Mouse (Mus musculus): ENCODE measurements around the gene Boc. TPM values are rescaled to one million over a fixed set of nuclear protein-coding genes. Genes with fewer than 3 reads are reported as not detected.

Gene Boc
- polyA plus RNA-seq, 1 experiment from 2014 or later, result 7.8 TPM

DNA sequence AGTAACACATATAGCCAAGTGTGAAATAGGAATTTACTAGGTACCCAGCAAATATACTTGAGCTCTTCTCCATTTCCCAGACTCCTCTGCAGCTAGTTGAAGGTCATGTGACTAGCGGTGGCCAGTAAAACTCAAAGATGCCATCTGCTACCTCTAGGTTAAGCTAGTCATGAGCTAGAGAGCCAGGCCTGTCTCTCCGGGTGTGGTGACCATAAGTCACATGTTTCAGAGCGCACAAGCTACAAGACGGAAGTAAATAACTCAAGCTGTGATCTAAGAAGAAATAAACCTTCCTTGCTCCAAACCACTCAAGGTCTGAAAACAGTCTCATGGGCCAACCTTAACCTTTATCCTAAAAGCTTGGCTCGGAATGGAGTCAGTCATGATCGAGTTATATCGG, 29.7 kb downstream of the Boc start:
- Histone ChIP-seq H3K27ac (ENCODE audit: low read depth, low read length) (no peak overlapping the region), H3K4me1 (ENCODE audit: control insufficient read depth, insufficient read depth, low read length) (peaks cover 38% of the 10 kb centered on the region), H3K4me2 (ENCODE audit: low read depth, low read length) (no peak overlapping the region), H3K27me3 (ENCODE audit: control insufficient read depth, insufficient read depth, low read length) (no peaks in the 10 kb centered on the region), H3K4me3 (ENCODE audit: low read depth, low read length) (no peak overlapping the region), H3K9ac (replicated peaks; ENCODE audit: low read depth, low read length) (no peak overlapping the region), H3K36me3 (ENCODE audit: control insufficient read depth, insufficient read depth, low read length) (no peaks in the 10 kb centered on the region), H3K9me3 (ENCODE audit: control insufficient read depth, low read length) (no peaks in the 10 kb centered on the region)
- ATAC-seq (ENCODE audit: low read depth), result no peak
- WGBS, result 87% methylated on average over 7 of the region's 7 CpGs

DNA sequence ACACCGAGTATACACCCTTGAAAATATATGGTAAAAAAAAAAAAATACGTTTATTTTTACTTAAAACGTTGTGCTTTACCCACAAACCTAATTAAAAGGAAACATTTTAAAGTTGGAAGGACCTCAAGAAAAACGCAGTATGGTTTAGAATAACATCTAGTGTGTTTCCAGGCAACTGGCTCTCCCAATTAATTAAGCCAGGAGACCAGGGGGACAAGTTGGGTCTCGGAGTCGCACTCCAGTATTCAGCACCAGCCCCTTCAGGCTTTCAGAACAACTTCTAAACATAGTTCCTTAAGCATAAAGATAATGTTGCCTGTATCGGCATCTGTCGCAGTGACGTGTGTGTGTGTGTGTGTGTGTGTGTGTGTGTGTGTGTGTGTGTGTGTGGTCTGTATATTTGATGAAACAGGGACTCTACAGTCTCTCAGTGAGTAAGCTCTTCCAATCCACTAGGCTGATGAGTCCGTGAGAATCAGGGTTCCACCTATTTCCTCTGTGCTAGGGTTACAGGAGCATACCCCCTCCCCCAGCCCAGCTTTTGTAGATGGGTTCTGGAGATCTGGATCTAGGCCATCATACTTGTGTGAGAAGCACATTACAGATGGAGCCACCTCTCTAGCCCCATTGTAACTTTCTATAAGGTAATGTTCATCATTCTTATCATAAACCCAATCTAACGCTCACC, 31.3 kb downstream of the Boc start:
- Histone ChIP-seq H3K4me2 (ENCODE audit: low read depth, low read length) (no peak overlapping the region), H3K4me1 (ENCODE audit: control insufficient read depth, insufficient read depth, low read length) (peaks cover 29% of the 10 kb centered on the region), H3K9ac (replicated peaks; ENCODE audit: low read depth, low read length) (no peak overlapping the region), H3K27me3 (ENCODE audit: control insufficient read depth, insufficient read depth, low read length) (no peaks in the 10 kb centered on the region), H3K9me3 (ENCODE audit: control insufficient read depth, low read length) (no peaks in the 10 kb centered on the region), H3K4me3 (ENCODE audit: low read depth, low read length) (no peak overlapping the region), H3K36me3 (ENCODE audit: control insufficient read depth, insufficient read depth, low read length) (no peaks in the 10 kb centered on the region), H3K27ac (ENCODE audit: low read depth, low read length) (no peak overlapping the region)
- WGBS, result 47% methylated on average over 11 of the region's 11 CpGs
- ATAC-seq (ENCODE audit: low read depth), result no peak

GRCm38 (mm10) chr16:44526689-44527088, 32.0 kb downstream of the Boc start:
- ATAC-seq (ENCODE audit: low read depth), result no peak
- Histone ChIP-seq H3K9me3 (ENCODE audit: control insufficient read depth, low read length) (no peaks in the 10 kb centered on the region), H3K27me3 (ENCODE audit: control insufficient read depth, insufficient read depth, low read length) (no peaks in the 10 kb centered on the region), H3K4me3 (ENCODE audit: low read depth, low read length) (no peak overlapping the region), H3K4me1 (ENCODE audit: control insufficient read depth, insufficient read depth, low read length) (peaks cover 29% of the 10 kb centered on the region), H3K36me3 (ENCODE audit: control insufficient read depth, insufficient read depth, low read length) (no peaks in the 10 kb centered on the region), H3K27ac (ENCODE audit: low read depth, low read length) (peak overlapping the region; percentile 4; the same call in 1 of the 2 replicates), H3K4me2 (ENCODE audit: low read depth, low read length) (peak overlapping the region; percentile 23), H3K9ac (replicated peaks; ENCODE audit: low read depth, low read length) (no peak overlapping the region)
- 7% methylated on average over 12 of the region's 12 CpGs for WGBS

GRCm38 (mm10) chr16:44526044-44526443, 32.7 kb downstream of the Boc start:
- Histone ChIP-seq H3K4me2 (ENCODE audit: low read depth, low read length) (no peak overlapping the region), H3K36me3 (ENCODE audit: control insufficient read depth, insufficient read depth, low read length) (no peaks in the 10 kb centered on the region), H3K4me3 (ENCODE audit: low read depth, low read length) (no peak overlapping the region), H3K9ac (replicated peaks; ENCODE audit: low read depth, low read length) (no peak overlapping the region), H3K4me1 (ENCODE audit: control insufficient read depth, insufficient read depth, low read length) (peaks cover 23% of the 10 kb centered on the region), H3K9me3 (ENCODE audit: control insufficient read depth, low read length) (no peaks in the 10 kb centered on the region), H3K27me3 (ENCODE audit: control insufficient read depth, insufficient read depth, low read length) (no peaks in the 10 kb centered on the region), H3K27ac (ENCODE audit: low read depth, low read length) (no peak overlapping the region)
- ATAC-seq (ENCODE audit: low read depth), result no peak
- WGBS, result 79% methylated on average over 1 of the region's 1 CpGs

- whole genome bisulfite sequencing, result 74% methylated on average over 7 of the region's 7 CpGs
- H3K4me2 ChIP-seq (ENCODE audit: low read depth, low read length), result no peak overlapping the region
These were observed 35.1 kb downstream of the Boc start for GRCm38 (mm10) chr16:44523595-44523994.

DNA sequence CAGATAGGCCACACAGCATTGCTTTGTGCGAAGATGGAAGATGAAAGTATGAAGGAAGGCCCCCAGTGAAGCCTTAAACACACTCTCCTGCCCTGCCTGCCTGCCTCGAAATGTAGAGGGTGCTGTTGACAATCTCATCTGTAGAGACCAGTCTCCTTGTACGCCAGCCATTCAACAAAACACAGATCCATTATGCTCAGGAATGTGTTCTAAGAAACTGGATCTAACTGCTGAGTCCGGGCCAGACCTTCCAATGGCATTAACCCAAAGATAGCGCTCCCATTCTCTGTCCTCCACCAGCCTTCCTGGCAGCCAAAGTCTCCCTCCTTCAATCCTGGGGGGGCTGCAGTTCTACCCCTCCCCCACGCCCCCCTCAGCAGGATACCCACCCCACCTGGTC, 42.2 kb downstream of the Boc start:
- ATAC-seq (ENCODE audit: low read depth), result no peak
- Histone ChIP-seq H3K9me3 (ENCODE audit: control insufficient read depth, low read length) (no peaks in the 10 kb centered on the region), H3K27me3 (ENCODE audit: control insufficient read depth, insufficient read depth, low read length) (no peaks in the 10 kb centered on the region), H3K4me3 (ENCODE audit: low read depth, low read length) (no peak overlapping the region), H3K4me1 (ENCODE audit: control insufficient read depth, insufficient read depth, low read length) (no peaks in the 10 kb centered on the region), H3K27ac (ENCODE audit: low read depth, low read length) (no peak overlapping the region), H3K9ac (replicated peaks; ENCODE audit: low read depth, low read length) (no peak overlapping the region), H3K4me2 (ENCODE audit: low read depth, low read length) (no peak overlapping the region), H3K36me3 (ENCODE audit: control insufficient read depth, insufficient read depth, low read length) (no peaks in the 10 kb centered on the region)
- 72% methylated on average over 6 of the region's 6 CpGs for WGBS

More at GRCm38 (mm10) chr16:44523595-44523994, 35.1 kb downstream of the Boc start:
- no peak for ATAC-seq (ENCODE audit: low read depth)
- Histone ChIP-seq H3K36me3 (ENCODE audit: control insufficient read depth, insufficient read depth, low read length) (no peaks in the 10 kb centered on the region), H3K4me1 (ENCODE audit: control insufficient read depth, insufficient read depth, low read length) (peaks cover 10% of the 10 kb centered on the region; the same call in 1 of the 2 replicates), H3K27me3 (ENCODE audit: control insufficient read depth, insufficient read depth, low read length) (no peaks in the 10 kb centered on the region), H3K4me3 (ENCODE audit: low read depth, low read length) (no peak overlapping the region), H3K27ac (ENCODE audit: low read depth, low read length) (no peak overlapping the region), H3K9ac (replicated peaks; ENCODE audit: low read depth, low read length) (no peak overlapping the region), H3K9me3 (ENCODE audit: control insufficient read depth, low read length) (no peaks in the 10 kb centered on the region)

GRCm38 (mm10) chr16:44510521-44511213, 48.0 kb downstream of the Boc start:
- no peak overlapping the region for H3K27ac ChIP-seq (ENCODE audit: low read depth, low read length)
- WGBS, result 81% methylated on average over 13 of the region's 13 CpGs
- no peaks in the 10 kb centered on the region for H3K27me3 ChIP-seq (ENCODE audit: control insufficient read depth, insufficient read depth, low read length)
- H3K4me2 ChIP-seq (ENCODE audit: low read depth, low read length), result no peak overlapping the region
- H3K9me3 ChIP-seq (ENCODE audit: control insufficient read depth, low read length), result no peaks in the 10 kb centered on the region
- ATAC-seq (ENCODE audit: low read depth), result no peak
- H3K4me3 ChIP-seq (ENCODE audit: low read depth, low read length), result no peak overlapping the region
- H3K4me1 ChIP-seq (ENCODE audit: control insufficient read depth, insufficient read depth, low read length), result no peaks in the 10 kb centered on the region
- H3K36me3 ChIP-seq (ENCODE audit: control insufficient read depth, insufficient read depth, low read length), result no peaks in the 10 kb centered on the region
- no peak overlapping the region for H3K9ac ChIP-seq (replicated peaks; ENCODE audit: low read depth, low read length)

DNA sequence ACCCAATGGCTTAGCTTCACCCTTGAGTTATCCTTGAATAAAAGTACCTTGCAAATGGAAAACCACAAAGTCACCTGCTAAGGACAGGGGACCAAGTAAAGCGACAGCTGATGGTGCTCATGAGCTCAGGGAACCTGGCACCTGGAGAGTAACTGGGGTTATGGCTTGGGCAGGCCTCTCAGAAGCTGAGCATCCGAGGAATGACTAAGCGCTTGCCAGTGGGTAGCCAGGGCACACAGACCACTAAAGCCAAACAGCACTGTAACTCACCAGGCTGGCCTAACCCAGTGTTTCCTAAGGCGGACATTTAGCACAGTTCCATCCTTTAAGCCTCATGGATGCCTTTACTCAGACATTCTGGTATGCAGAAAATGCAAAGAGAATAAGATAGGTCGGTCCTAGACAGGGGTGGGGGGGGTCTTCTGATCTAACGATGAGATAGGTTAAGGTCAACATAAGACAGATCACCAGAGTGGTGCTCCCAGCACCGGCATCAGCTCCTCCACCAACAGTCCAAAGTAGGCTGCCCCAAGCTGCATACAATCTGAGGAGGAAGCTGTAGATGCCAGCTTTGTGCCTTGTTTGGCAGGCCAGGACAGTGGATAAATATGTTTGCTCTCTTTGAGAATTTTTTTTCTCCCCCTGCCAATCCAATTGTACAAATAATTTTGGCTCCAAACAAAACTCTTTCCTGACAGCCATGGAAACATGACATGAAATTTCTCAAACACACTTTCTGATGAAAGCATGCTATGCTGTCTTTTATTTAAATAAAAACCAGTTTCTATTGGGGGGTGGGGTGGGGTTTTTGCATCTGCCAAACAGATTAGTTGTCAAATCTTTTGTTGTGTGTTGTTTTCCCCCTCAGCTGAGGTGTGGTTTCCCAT, 49.0 kb downstream of the Boc start:
- Histone ChIP-seq H3K27ac (ENCODE audit: low read depth, low read length) (no peak overlapping the region), H3K4me3 (ENCODE audit: low read depth, low read length) (no peak overlapping the region), H3K27me3 (ENCODE audit: control insufficient read depth, insufficient read depth, low read length) (no peaks in the 10 kb centered on the region), H3K9ac (replicated peaks; ENCODE audit: low read depth, low read length) (no peak overlapping the region), H3K36me3 (ENCODE audit: control insufficient read depth, insufficient read depth, low read length) (no peaks in the 10 kb centered on the region), H3K9me3 (ENCODE audit: control insufficient read depth, low read length) (no peaks in the 10 kb centered on the region), H3K4me1 (ENCODE audit: control insufficient read depth, insufficient read depth, low read length) (no peaks in the 10 kb centered on the region), H3K4me2 (ENCODE audit: low read depth, low read length) (no peak overlapping the region)
- no peak for ATAC-seq (ENCODE audit: low read depth)
- 88% methylated on average over 7 of the region's 7 CpGs for WGBS

DNA sequence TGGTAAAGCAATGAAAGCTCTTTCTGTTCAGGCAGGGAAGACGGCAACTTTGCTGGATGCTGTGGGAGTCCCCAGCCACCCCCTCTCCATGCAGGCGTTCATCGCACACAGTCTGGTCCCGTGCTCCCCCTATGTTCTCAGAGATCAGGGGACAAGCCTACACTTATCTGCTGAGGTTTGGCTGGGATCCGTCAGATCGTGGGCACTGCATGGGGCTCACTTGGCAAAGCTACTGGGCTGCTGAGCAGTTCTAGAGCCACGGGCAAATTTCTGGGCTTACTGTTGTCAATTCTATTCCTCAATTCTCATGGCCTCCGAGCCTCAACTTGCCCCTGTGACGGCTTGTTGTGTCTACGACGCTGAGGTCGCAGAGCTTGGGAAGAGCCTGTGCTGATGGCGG, 49.9 kb downstream of the Boc start:
- no peaks in the 10 kb centered on the region for H3K27me3 ChIP-seq (ENCODE audit: control insufficient read depth, insufficient read depth, low read length)
- H3K4me3 ChIP-seq (ENCODE audit: low read depth, low read length), result no peak overlapping the region
- H3K4me1 ChIP-seq (ENCODE audit: control insufficient read depth, insufficient read depth, low read length), result no peaks in the 10 kb centered on the region
- 91% methylated on average over 13 of the region's 13 CpGs for WGBS
- H3K4me2 ChIP-seq (ENCODE audit: low read depth, low read length), result no peak overlapping the region
- H3K36me3 ChIP-seq (ENCODE audit: control insufficient read depth, insufficient read depth, low read length), result no peaks in the 10 kb centered on the region
- H3K9ac ChIP-seq (replicated peaks; ENCODE audit: low read depth, low read length), result no peak overlapping the region
- no peak for ATAC-seq (ENCODE audit: low read depth)
- H3K9me3 ChIP-seq (ENCODE audit: control insufficient read depth, low read length), result no peaks in the 10 kb centered on the region
- no peak overlapping the region for H3K27ac ChIP-seq (ENCODE audit: low read depth, low read length)

Data from neural tube, embryonic 14.5 days (tissue).